Mouse (Mus musculus): Measurements from ENCODE around the gene Rsrp1.

The Rsrp1 gene

GRCm38 (mm10) chr4:134922111-134922924, 1.1 kb upstream of the Rsrp1 start:
- DNase-seq (ENCODE audit: low spot score in 2 of 2), result no peak

- peak in 1 of 2 experiments; percentile 46 for DNase-seq (ENCODE audit: low spot score in 2 of 2)
Measured at GRCm38 (mm10) chr4:134922925-134923244, 507 bp upstream of the Rsrp1 start.

- no peak for DNase-seq (ENCODE audit: low spot score in 2 of 2)
Measured at GRCm38 (mm10) chr4:134924019-134924741, 788 bp downstream of the Rsrp1 start.

- DNase-seq (ENCODE audit: low spot score in 2 of 2), result no peak
Measured at GRCm38 (mm10) chr4:134925206-134925605, 1.8 kb downstream of the Rsrp1 start.

- no peak for DNase-seq (ENCODE audit: low spot score in 2 of 2)
Measured at GRCm38 (mm10) chr4:134927815-134928463, 4.5 kb downstream of the Rsrp1 start.

GRCm38 (mm10) chr4:134928464-134928836, 5.1 kb downstream of the Rsrp1 start:
- no peak for DNase-seq (ENCODE audit: low spot score in 2 of 2)

- DNase-seq (ENCODE audit: low spot score in 2 of 2), result no peak
Measured at GRCm38 (mm10) chr4:134929536-134929935, 6.1 kb downstream of the Rsrp1 start.

- DNase-seq (ENCODE audit: low spot score in 2 of 2), result no peak
Measured at GRCm38 (mm10) chr4:134930190-134930589, 6.8 kb downstream of the Rsrp1 start.

- peak; percentile 93 to 94 for DNase-seq (ENCODE audit: low spot score in 2 of 2)
Measured at GRCm38 (mm10) chr4:134930684-134931481, 7.5 kb downstream of the Rsrp1 start, which contains the start of gene Syf2. Gene Syf2 (plus strand): TSS chr4:134930898.

- DNase-seq (ENCODE audit: low spot score in 2 of 2), result no peak
Measured at GRCm38 (mm10) chr4:134937240-134938176, 14.1 kb downstream of the Rsrp1 start.

- DNase-seq (ENCODE audit: low spot score in 2 of 2), result no peak
Measured at GRCm38 (mm10) chr4:134939900-134940299, 16.5 kb downstream of the Rsrp1 start.

- DNase-seq (ENCODE audit: low spot score in 2 of 2), result peak in 1 of 2 experiments; percentile 53
Measured at GRCm38 (mm10) chr4:134943758-134944538, 20.6 kb downstream of the Rsrp1 start.

- DNase-seq (ENCODE audit: low spot score in 2 of 2), result peak in 1 of 2 experiments; percentile 46
Measured at GRCm38 (mm10) chr4:134946024-134946744, 22.8 kb downstream of the Rsrp1 start.

GRCm38 (mm10) chr4:134950518-134951091, 27.2 kb downstream of the Rsrp1 start:
- no peak for DNase-seq (ENCODE audit: low spot score in 2 of 2)

GRCm38 (mm10) chr4:134954461-134954860, 31.1 kb downstream of the Rsrp1 start:
- no peak for DNase-seq (ENCODE audit: low spot score in 2 of 2)

- no peak for DNase-seq (ENCODE audit: low spot score in 2 of 2)
Measured at GRCm38 (mm10) chr4:134955196-134955595, 31.8 kb downstream of the Rsrp1 start.

GRCm38 (mm10) chr4:134955845-134956244, 32.5 kb downstream of the Rsrp1 start:
- DNase-seq (ENCODE audit: low spot score in 2 of 2), result no peak

- peak in 1 of 2 experiments; percentile 18 for DNase-seq (ENCODE audit: low spot score in 2 of 2)
Measured at GRCm38 (mm10) chr4:134956328-134956727, 32.9 kb downstream of the Rsrp1 start.

Measured in right cerebral cortex, postnatal 36 days (tissue).